Mouse (Mus musculus) cerebellum, postnatal 4 days (tissue): ENCODE results near the gene Ifnab.

Source experiments
- DNase-seq, 2 experiments: peaks; one replicate each; pipeline ENCODE4 v3.0.0; 2022; ENCODE audit warnings: low spot score in 2 of 2, mixed read lengths in 1 of 2

Gene Ifnab

DNA sequence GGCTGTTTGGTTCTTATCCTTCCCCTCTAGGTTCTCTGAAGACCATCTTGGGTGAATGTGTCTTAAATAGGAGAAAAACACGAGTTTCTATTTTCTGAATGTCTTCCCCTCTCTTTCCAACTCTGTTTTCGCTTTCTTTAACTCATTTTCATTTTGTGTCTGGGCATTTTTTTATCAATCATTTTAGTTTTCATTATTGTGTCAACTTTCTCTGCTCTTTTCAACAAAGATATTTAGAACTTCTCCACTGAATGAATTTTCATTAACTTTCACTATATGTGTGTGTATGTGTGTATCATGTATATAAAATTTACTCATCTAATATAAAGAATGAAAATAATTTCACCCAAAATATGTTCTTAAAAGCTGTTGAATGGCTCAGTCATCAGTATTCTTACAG lies at the start of gene Ifnab:
Ifnab (minus strand) TSS at position 101 of the 400 bp plus-strand sequence.
- no peak for DNase-seq

DNA sequence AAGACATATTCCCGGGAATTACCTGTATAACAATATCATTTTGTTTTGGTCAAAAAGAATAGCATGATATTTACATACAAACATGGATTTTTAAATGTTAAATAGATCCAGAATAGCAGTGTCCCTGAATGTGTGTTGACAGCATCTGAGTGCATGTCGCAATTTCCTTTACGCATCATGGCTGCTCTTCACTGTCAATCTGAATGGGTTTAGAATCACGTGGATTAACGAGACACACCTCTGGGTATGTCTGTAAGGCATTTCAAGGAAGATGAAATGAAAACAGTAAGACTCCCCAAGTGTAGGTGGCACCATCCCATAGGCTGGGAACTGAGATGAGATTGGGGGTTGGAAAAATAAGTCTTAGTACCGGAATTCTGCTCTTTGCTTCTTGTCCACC lies 47.9 kb upstream of the Ifnab start:
- no peak for DNase-seq

DNA sequence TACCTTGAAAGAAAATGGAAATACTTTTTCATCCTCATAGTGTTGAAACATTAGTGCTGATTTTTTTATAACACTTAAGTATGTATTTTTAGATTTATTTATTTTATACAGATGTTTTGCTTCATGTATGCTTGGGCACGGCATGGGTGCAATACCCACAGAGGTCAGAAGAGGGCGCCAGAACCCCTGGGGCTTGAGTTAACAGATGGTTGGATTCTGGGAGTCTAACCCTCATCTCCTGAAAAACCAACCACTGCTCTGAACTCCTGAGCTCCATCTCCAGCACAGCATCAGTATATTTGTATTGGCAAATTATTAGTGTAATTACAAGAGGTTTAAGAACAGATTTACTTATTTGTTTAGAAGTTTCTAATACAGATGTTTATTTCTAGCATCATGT lies 47.3 kb upstream of the Ifnab start:
- peak in 1 of 2 experiments; percentile 62 for DNase-seq

DNA sequence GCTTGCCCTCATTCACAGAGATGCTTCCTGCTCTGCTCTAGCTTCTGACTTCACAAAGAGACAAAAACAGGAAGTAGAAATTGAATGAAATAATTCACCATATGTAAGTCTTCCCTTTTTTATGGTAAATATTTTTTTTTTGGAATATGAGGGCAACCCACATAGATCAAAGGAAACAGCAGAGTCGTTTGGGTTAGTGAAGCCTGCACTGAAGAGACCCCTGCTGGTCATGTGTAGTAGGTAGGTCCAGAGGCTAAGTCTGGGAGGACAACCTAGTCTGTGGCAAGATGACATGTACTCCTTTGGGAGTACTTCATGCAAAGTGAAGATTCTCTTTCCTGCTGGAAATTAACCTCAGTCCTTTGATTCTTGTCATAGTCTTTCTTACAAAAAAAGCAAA lies 36.2 kb upstream of the Ifnab start:
- no peak for DNase-seq

DNA sequence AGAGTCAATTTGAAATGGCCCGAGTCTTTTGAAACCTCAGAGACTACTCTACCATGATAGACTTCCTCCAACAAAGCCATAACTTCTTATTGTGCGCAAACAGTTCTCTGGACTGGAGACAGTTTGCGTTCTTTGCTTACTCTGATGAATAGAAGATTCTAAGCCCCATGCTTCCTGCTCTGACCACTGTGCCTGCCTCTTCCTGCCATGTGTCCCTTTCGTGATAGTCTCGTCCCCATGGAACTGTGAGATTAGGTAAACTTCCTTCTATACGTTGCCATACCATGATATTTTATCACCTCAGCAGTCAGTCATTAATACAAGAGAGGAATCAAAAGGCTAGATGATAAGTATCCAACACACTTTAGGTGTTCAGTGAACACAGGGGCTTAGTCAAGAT lies 35.6 kb upstream of the Ifnab start:
- no peak for DNase-seq

DNA sequence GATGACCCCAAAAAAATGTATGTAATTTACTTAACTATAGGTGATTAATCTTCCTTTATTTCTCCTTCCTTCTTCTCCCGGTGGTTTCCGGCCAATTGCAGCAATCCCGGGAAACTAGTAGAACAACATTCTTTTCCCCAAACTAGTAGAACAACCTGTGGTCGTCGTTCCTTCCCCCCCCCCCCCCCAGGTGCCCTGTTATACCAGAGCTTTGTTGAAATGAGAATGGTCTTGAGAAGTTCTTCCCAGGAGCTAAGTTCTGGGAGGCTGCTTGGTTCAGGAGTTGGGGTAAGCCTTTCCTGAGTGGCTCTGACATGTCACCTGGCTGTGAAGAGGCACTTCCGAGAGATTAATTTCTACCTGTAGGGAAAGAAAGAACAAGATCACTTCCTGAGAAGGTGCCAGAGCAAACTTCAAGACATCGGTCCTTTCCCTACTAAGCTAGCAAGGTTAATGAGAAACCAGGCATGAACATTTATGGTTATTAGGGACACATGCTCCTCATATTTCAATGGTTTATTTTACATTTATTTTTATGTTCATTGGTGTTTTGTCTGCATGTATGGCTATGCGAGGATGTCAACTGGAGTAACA lies 32.4 kb upstream of the Ifnab start:
- no peak for DNase-seq

DNA sequence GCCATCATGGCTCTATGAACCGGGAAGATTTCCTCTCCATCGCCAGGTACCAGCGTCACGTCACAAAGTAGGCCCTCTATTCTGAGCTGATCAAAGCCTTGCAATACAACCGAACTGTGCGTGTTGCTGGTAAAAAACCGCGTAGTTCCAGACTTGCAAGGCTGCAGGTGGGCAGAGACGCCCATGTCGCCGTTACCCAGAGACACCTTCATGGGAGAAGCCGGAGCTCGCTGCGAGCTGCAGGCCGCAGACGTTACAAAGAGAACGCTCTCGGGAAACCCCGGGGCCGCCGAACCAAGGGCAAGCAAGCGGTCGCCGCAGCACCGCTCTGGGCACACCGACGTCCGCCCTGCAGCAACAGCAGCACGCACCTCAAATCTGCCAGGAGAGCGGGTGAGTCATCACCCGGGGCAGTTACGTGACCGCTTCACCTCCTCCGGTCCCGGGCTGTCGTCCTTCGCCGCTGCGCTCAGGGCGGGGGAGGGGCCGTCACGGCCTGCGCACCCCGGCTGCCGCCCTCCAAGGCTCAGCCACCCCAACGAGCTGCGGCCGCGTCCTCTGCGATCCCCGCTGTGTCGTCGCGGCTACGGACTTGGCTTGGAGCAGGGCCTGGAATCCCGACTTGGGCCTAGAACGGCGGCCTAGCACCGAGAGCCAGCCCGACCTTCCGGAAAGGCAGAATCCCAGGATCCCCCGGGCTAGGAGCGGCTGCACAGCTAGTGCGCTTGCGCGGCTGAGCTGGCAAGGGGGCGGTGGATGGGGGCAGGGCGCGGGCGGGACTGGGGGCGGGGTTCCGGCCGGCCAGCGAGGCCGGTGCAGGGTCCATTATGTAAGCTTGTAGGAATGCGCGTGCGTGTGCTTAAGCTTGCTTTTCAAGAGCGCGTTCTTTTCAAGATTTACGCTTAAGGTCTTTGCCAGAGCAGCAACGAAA lies 30.9 kb upstream of the Ifnab start, which contains the start of the genes Gm26566 and Klhl9:
Gm26566 (plus strand) TSS at position 15 of the 931 bp plus-strand sequence.
Klhl9 (minus strand) TSS at position 675 of the 931 bp plus-strand sequence.
- DNase-seq, result peak; percentile 86 to 92

DNA sequence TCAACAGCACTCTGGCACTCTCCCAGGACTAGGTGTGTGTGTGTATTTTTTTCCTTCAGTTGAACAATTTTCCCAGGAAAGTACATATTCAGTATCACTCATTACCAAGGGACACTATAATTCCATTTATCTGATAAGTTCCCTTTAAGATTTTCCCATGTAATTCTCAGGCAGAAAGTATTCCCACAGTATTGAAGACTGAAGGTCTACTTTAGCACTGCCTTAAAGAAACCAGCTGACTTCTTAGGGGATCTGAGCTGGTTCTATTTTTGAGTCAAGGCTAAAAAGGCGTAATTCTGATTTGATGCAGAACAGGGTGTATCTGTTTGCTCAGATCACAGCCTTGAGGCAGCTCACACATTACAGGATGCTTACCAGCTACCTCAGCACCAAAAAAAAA lies 27.6 kb upstream of the Ifnab start:
- DNase-seq, result no peak

DNA sequence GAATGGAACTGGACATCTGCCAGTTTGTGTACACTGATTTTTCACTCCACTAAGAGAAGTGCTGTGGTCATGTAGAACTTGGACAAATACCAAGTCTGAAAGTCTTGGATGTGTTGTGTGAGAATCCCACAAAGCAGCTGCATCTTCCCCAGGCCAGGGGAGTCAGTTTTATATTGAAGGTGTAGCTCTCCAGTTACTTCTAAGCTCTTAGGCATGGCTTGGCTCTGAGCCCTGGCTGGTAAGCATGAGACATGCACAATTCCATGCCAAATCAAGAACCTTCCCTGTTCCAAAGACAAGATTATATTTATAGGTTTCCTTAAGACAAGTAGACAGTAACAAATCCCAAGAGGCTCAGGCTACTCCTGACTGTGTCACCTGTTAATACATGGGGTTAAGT lies 23.9 kb upstream of the Ifnab start:
- DNase-seq, result no peak

DNA sequence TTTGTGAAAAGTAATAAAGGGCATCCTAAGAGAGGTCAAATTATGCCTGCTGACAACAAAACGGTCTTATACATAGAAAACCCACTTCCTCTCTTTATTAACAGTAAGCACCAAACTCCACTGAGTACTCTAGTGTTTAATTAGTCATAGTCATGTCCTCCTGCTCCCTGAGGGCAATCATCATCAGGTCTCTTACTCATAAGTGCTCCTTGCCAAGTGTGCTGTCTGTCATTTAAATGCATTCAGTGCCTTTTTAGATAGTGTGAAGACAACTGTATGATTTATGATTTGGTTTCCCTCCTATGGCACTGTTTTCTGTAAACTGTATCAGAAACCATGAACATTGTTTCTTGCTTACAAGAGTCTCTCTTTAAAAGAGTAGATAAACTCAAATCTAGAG lies 23.1 kb upstream of the Ifnab start:
- no peak for DNase-seq

DNA sequence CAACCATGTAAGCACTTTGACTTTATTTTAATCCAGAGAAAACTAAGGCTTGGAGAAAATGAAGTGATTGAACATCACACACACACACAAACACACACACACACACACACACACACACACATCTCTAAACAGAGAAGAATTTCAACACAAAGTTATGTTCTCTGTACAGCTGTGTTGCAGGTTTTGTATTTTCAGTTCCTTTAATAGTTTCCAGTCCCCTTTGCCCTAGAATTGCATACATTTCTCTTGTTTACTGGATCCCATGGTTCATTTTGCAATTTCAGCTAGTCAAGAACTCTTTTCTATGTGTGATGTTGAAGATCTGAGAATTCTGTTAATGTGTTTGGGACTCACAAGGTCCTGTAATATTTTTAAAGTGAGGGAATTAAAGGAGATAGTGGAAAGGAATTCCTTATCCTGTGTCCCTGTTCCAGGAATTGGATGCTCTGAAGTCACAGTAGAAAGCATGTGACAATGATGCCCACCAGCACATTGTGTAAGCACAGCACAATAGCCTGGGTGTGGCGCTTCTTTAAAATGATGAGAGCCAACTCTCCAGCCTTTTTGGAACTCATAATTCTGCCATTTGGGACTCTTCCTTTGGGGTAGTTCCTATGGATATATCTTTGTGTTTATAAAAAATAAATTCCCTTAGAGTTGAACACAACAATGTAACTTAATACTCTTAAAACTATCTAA lies 16.1 kb upstream of the Ifnab start:
- no peak for DNase-seq

DNA sequence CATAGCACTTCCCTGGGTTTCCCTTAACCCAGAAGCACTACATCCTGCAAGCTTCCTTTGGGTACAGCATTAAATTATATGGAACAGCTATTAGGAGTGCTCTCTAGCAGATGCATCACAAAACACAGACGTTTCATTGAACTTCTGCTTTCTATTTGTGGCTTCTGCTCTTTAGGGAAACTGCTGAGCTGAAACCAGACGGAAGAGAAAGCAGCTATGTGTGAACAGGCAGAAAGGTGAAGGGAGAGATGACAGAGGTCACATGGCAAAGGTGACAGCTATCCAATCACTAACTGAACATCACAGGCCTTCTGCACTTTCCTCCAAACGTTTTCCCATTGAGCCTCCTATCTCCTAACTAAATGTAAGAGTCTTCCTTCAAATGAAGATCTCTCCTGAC lies 14.8 kb upstream of the Ifnab start:
- no peak for DNase-seq

DNA sequence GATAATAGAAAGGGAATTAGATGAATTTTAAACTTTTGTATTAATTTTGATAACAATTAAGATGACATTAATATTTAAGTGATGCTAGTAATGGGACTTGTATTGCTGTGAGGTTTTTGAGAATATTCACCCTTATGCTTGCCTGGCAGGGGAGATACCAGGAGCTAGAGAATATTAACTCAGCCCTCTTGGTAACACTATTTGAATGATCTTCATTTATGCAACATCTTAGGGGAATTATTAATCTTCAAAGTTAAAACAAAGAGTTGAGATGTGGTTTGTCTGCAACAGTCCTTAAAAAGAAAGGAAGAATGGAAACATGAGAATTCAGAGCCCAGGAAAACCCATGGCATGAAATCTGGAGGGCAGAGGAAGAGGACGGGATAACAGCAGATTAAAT lies 8.1 kb upstream of the Ifnab start:
- no peak for DNase-seq

DNA sequence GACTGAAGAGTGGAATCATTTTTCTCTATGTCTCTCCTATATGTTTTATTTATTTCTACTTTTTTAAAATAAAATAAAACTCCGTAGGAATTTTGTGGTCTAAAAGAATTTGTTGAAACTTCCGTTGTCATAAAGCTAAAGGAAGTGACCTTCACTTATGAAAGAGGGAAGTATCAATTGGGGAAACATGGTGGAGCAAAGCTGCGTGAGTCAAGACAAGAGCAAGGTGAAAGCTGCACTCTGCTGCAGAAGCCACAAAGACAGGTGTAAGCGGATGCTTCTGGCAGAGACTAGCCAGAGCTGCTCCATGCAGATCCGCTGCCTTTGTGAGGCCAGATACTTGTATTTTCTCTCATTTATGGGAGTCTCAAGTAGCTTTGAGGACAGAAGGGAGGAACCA lies 7.6 kb upstream of the Ifnab start:
- DNase-seq, result no peak

DNA sequence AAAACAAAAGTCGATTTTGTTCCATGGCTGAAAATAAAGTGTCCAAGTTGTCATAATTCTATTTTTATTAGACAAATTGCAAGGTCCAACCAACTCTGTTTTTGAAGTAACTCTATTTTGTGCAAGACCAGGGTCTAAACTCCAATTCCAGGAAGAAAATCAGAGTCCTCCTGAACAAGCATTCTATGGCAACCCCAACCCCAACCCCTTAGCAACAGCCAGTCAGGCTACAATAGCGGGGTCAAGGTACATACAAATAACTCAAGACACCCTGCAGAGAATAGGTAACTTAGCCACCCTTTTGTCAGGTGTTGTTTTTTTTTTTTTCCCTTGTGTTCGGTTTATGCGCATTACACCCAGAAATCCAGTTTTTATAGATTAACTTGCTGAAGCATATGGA lies 6.6 kb upstream of the Ifnab start:
- no peak for DNase-seq

DNA sequence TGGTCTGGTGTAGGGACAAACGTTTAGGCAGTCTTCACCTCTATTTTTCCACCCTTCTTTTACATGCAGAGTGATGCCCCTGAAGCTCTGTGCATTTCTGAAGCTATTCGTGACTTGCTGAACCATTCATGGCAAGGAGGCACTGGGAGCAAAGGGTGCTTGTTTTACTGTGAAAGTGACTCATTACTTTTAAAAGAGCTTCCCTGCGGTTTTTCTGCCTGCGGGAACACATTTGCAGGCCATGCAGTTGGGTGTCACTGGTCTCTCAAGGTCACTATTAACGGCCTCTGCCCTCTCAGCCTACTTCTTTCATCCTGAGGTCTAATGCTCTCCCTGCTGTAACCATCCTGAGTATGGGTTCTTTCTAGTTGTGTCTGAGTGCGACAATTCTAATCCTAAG lies 5.9 kb upstream of the Ifnab start:
- DNase-seq, result no peak

DNA sequence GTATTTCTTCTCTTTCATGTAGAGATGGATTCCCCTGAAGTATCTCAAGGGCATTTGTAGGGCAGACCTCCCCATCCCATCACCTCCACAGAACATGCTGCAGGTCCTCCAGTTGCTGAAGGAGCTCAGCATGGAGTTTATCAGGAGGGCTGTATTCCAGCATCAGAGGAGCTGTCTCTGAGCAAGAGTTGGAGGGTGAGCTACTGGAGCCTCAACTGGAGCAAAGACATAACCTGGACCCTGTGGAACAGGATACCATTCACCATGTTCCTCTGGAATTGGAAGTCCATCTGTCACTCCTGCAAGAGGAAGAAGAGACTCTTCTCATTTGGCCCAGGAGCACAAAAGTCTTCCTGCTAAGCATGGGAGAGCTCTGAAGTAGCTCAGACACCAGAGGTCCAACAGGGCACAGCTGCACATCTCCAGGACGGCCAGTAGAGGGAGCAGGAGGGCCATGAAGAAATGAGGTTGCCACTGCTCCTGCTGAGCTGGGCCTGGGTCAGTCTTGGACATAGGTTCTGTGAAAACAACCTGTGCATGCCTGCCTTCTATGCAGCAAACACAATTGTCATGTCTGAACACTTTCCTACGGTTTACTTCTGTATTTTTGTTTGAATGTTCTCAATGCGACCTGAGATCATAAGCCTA lies 5.2 kb upstream of the Ifnab start:
- peak; percentile 50 to 78 for DNase-seq

DNA sequence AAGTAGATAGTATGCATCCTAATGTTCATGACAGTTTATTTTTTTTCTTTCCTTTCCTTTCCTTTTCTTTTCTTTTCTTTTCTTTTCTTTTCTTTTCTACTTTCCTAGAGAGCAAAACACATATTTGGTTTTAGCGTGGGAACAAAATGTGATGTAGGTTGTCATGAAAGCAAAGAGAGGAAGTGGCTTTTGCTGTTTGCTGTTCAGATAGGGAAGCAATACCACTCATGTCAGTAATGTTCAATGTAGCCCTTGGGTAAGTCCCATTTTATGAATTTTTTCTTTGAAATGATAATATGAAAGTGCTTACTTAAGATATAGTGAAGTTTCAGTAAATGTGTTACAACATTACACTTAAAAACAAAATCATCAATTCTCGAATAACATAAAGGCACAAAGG lies 2.2 kb upstream of the Ifnab start:
- DNase-seq, result no peak

DNA sequence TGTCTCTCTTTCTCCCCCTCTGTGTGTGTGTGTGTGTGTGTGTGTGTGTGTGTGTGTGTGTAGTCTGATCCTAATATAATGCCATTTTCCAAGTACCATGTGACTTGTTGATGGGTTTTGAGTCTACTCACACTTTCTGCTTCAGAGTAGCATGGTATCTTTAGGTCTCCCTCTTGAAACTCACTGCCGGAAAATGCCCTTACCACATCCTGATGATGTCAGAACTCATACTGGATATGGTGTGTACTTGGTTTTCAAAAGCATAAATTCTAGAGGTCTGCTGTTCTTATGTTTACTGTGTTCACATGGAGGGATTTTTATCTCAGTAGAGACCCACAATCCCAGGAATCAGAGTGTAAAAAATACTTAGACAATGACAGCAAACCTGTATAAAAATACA lies 1.4 kb upstream of the Ifnab start:
- DNase-seq, result no peak

DNA sequence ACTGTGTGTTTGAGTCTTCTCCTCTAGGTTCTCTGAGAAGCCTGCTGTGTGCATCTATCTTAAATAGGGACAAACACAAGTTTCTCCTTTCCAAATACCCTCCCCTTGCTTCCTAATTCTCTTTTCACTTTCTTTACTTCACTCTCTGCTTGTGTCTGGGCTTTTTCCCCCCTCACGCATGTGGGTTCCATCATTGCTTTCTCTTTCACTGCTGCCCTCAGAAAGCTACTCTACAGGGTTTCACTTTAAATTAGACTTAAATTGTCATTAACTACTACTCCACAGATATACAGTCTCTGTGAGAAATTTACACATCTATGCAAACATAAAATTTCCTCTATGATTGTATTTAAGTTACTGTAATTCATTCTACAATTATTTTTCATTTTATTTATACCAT lies 7.3 kb downstream of the Ifnab start, which contains the start of gene Ifna2:
Ifna2 (minus strand) TSS at position 101 of the 400 bp plus-strand sequence.
- DNase-seq, result no peak

DNA sequence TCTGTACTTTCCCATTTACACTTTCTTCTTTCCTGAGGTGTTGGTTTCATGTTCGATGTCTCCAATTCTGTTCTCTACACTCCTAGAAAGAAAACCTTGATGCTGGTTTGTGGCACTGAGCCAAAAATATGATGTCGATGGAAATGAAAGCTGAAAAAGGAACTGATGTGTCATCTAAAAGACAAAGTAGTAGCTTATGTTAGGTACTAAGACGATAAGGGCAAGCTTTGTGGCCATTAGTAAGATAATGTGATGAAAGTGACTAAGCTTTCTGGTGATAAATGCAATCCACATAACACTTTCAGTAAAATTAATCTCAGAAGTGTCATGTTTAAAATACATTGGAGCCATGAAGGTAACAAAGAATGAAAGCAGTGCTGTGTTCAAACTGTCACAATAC lies 9.8 kb downstream of the Ifnab start:
- DNase-seq, result no peak

DNA sequence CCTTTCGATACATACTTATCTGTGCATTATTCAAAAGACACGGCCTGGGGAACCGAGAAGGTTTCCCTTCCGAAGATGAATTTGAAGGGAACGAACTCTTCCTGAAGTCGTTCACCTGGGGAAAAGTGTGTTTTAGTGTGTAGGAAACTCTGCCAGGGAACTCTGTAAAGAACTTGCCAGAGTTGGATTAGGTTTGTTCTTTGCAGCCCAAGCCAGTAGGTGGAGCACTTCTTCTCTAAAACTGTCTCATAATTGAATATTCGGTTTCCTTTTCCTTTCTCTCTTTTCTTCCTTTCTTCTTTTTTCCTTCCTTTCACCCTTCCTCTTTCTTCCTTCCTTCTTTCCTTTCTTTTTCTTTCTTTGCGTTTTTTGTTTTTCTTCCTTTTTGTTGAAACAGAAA lies 10.8 kb downstream of the Ifnab start:
- no peak for DNase-seq
